Mouse (Mus musculus): Measurements from ENCODE around the gene Adam12. TPM values are rescaled to one million over a fixed set of nuclear protein-coding genes. Genes with fewer than 3 reads are reported as not detected.

Gene Adam12
- polyA plus RNA-seq, 1 experiment from 2014 or later: 1.0 TPM

DNA sequence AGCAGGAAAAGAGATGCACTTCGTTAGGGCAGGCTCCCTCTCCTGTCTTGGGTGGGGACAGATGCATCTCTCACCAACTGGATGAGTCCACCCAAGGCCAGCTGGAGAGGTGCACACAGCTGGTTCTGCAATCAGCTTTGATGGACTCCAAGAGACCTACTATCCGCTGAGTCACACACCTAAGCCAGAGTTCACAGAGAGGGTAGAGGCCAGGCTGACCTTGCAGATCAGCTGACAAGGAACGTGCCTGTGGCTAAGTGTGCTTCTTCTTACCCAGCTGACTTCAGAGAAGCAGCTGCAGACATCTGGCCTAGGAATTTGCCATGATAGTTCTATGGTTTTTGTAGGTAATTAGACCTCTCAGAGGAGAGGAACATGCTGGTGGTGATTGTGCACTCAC lies 368.8 kb downstream of the Adam12 start:
- Histone ChIP-seq H3K9me3 (ENCODE audit: control insufficient read depth) (no peaks in the 10 kb centered on the region), H3K4me1 (replicated peaks; ENCODE audit: control insufficient read depth, insufficient read depth, low read length) (no peaks in the 10 kb centered on the region), H3K4me3 (ENCODE audit: low read depth, low read length) (no peak overlapping the region), H3K27ac (ENCODE audit: low read depth, low read length) (no peak overlapping the region), H3K27me3 (replicated peaks; ENCODE audit: control insufficient read depth, insufficient read depth, low read length) (no peaks in the 10 kb centered on the region), H3K36me3 (ENCODE audit: control insufficient read depth, insufficient read depth) (no peaks in the 10 kb centered on the region), H3K4me2 (replicated peaks; ENCODE audit: low read depth) (no peak overlapping the region), H3K9ac (ENCODE audit: low read depth, low read length) (no peak overlapping the region)
- WGBS: 58% methylated on average over 3 of the region's 3 CpGs
- no peak for ATAC-seq
- TF ChIP-seq CTCF (IDR thresholded peaks at IDR 0.05; ENCODE audit: low read depth): no peak

DNA sequence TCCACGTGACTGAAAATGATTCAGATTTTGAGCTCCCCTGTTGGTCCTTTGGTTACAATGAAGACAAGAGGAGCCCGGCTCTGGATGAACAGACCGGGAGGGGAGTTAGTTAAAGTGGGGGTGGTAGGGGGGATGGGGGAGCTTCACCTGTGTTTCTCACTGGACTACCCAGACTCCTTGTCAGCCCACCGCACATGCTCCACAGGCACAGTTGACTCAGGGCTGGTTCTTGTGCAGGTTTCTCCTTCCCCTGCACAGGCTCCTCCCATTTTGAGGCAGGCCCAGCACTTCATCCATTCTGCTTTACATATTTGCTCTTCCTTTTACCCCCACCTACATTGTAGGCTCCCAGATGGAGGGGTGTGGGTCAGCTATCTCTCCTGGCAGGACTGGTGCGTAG lies 369.2 kb downstream of the Adam12 start:
- Histone ChIP-seq H3K27ac (ENCODE audit: low read depth, low read length) (no peak overlapping the region), H3K36me3 (ENCODE audit: control insufficient read depth, insufficient read depth) (no peaks in the 10 kb centered on the region), H3K4me2 (replicated peaks; ENCODE audit: low read depth) (no peak overlapping the region), H3K9me3 (ENCODE audit: control insufficient read depth) (no peaks in the 10 kb centered on the region), H3K27me3 (replicated peaks; ENCODE audit: control insufficient read depth, insufficient read depth, low read length) (no peaks in the 10 kb centered on the region), H3K4me3 (ENCODE audit: low read depth, low read length) (no peak overlapping the region), H3K9ac (ENCODE audit: low read depth, low read length) (no peak overlapping the region), H3K4me1 (replicated peaks; ENCODE audit: control insufficient read depth, insufficient read depth, low read length) (no peaks in the 10 kb centered on the region)
- TF ChIP-seq CTCF (IDR thresholded peaks at IDR 0.05; ENCODE audit: low read depth): no peak
- WGBS: 81% methylated on average over 5 of the region's 5 CpGs
- ATAC-seq: no peak

DNA sequence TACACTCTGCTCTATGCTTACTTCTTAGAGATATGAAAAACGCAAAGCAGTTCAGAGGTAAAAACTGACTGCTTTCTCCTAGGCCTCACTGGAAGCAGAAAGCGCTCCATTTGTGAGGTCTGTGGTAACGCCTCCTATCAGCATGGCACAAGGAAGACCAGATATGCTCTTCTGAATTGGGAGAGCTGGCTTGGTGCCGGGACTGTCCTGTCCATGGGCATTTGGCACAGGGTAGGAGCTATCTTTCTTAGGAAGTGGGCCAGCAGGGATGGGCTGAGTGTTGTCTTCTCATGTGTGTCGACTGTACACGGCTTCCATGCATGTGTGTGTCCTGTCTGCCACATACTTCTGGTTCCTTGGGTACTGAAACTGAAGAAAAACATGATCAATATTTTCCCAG lies 369.7 kb downstream of the Adam12 start:
- H3K36me3 ChIP-seq (ENCODE audit: control insufficient read depth, insufficient read depth): no peaks in the 10 kb centered on the region
- H3K4me3 ChIP-seq (ENCODE audit: low read depth, low read length): no peak overlapping the region
- H3K27me3 ChIP-seq (replicated peaks; ENCODE audit: control insufficient read depth, insufficient read depth, low read length): no peaks in the 10 kb centered on the region
- H3K4me2 ChIP-seq (replicated peaks; ENCODE audit: low read depth): no peak overlapping the region
- no peak for TF ChIP-seq CTCF (IDR thresholded peaks at IDR 0.05; ENCODE audit: low read depth)
- 93% methylated on average over 6 of the region's 6 CpGs for WGBS
- H3K4me1 ChIP-seq (replicated peaks; ENCODE audit: control insufficient read depth, insufficient read depth, low read length): no peaks in the 10 kb centered on the region
- H3K27ac ChIP-seq (ENCODE audit: low read depth, low read length): no peak overlapping the region
- no peak for ATAC-seq
- no peak overlapping the region for H3K9ac ChIP-seq (ENCODE audit: low read depth, low read length)
- H3K9me3 ChIP-seq (ENCODE audit: control insufficient read depth): no peaks in the 10 kb centered on the region

DNA sequence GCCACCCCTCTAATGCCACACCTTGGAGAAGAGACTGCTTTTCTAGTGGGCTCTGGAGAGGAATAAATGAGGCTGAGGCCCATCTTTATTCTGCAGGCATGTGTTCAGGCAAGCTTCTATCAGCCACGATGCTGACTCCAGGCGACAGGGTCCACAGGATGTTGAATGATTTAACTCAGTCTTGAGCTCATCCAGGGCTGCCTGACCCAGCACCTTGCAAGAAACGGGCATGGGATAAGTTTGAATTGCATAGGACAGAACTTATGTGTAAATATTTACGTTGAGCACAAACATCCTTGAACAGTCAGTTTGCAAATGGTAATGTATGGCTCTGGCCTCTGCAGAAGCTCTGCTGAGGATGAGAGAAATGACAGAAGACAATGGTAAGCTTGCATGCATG lies 372.4 kb downstream of the Adam12 start:
- Histone ChIP-seq H3K36me3 (ENCODE audit: control insufficient read depth, insufficient read depth) (no peaks in the 10 kb centered on the region), H3K27ac (ENCODE audit: low read depth, low read length) (no peak overlapping the region), H3K4me3 (ENCODE audit: low read depth, low read length) (no peak overlapping the region), H3K4me2 (replicated peaks; ENCODE audit: low read depth) (no peak overlapping the region), H3K4me1 (replicated peaks; ENCODE audit: control insufficient read depth, insufficient read depth, low read length) (no peaks in the 10 kb centered on the region), H3K9me3 (ENCODE audit: control insufficient read depth) (no peaks in the 10 kb centered on the region), H3K27me3 (replicated peaks; ENCODE audit: control insufficient read depth, insufficient read depth, low read length) (no peaks in the 10 kb centered on the region), H3K9ac (ENCODE audit: low read depth, low read length) (no peak overlapping the region)
- TF ChIP-seq CTCF (IDR thresholded peaks at IDR 0.05; ENCODE audit: low read depth): no peak
- 46% methylated on average over 4 of the region's 4 CpGs for WGBS
- no peak for ATAC-seq

DNA sequence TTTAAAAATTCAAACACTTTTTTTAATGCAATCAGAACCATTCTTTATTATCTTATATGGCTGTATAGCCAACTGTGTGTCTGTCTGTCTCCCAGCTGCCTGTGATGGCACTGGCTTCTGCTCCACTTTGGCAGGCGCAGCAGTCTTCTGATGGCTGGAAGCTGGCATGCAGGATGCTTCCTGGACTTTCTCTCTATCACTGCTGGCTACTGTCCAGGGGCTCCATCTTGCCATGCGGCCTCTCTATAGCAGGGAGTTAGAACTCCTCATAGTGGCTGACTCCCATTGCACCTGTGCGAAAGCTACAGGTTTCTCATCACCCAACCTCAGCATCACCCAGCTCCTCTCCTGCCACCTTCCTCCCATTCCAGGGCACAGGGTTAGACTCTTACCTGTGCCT lies 373.4 kb downstream of the Adam12 start:
- TF ChIP-seq CTCF (IDR thresholded peaks at IDR 0.05; ENCODE audit: low read depth): no peak
- no peaks in the 10 kb centered on the region for H3K9me3 ChIP-seq (ENCODE audit: control insufficient read depth)
- no peak overlapping the region for H3K4me2 ChIP-seq (replicated peaks; ENCODE audit: low read depth)
- 89% methylated on average over 3 of the region's 3 CpGs for WGBS
- H3K27ac ChIP-seq (ENCODE audit: low read depth, low read length): no peak overlapping the region
- no peak overlapping the region for H3K9ac ChIP-seq (ENCODE audit: low read depth, low read length)
- H3K36me3 ChIP-seq (ENCODE audit: control insufficient read depth, insufficient read depth): no peaks in the 10 kb centered on the region
- no peaks in the 10 kb centered on the region for H3K27me3 ChIP-seq (replicated peaks; ENCODE audit: control insufficient read depth, insufficient read depth, low read length)
- no peaks in the 10 kb centered on the region for H3K4me1 ChIP-seq (replicated peaks; ENCODE audit: control insufficient read depth, insufficient read depth, low read length)
- ATAC-seq: no peak
- H3K4me3 ChIP-seq (ENCODE audit: low read depth, low read length): no peak overlapping the region

DNA sequence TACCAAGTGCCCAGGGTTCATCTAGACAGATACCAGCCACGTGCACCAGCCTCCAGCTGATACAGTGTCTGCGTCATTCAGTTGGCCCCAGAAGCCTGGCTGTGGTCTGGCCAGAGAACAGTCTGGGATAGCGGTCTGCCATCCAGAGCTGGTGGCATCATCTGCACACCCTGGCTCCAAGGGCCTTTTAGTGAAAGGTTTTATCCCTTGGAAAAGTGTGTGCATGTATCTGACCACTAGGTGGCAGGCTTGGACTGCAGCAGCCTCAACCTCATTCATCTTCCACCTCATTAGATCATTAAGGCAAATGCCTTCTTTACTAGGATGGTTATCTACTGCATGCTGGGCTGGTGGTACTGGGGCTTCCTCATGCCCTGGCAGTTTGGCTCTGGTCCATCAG lies 375.7 kb downstream of the Adam12 start:
- Histone ChIP-seq H3K4me2 (replicated peaks; ENCODE audit: low read depth) (no peak overlapping the region), H3K4me3 (ENCODE audit: low read depth, low read length) (no peak overlapping the region), H3K9ac (ENCODE audit: low read depth, low read length) (no peak overlapping the region), H3K36me3 (ENCODE audit: control insufficient read depth, insufficient read depth) (no peaks in the 10 kb centered on the region), H3K9me3 (ENCODE audit: control insufficient read depth) (no peaks in the 10 kb centered on the region), H3K27ac (ENCODE audit: low read depth, low read length) (no peak overlapping the region), H3K4me1 (replicated peaks; ENCODE audit: control insufficient read depth, insufficient read depth, low read length) (no peaks in the 10 kb centered on the region), H3K27me3 (replicated peaks; ENCODE audit: control insufficient read depth, insufficient read depth, low read length) (no peaks in the 10 kb centered on the region)
- ATAC-seq: no peak
- peak; percentile 100 for TF ChIP-seq CTCF (IDR thresholded peaks at IDR 0.05; ENCODE audit: low read depth)
- 19% methylated on average over 3 of the region's 3 CpGs for WGBS

DNA sequence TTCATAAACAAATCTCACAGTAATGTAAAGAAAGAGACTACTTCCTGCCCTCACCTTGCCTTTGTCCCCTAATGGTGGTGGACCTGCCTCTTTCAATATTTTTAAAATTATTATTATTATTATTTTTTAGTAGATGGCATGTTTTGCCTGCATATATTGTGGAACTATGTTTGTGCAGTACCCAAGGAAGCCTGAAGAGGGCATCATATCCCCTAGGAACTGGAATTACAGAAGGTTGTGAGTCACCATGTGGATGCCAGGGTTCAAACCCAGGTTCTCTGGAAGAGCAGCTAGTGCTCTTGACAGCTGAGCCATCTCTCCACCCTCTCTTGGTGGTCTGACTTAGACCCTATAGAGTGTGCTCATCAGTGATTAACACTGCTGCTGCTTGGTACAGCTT lies 381.2 kb downstream of the Adam12 start:
- Histone ChIP-seq H3K4me3 (ENCODE audit: low read depth, low read length) (no peak overlapping the region), H3K4me2 (replicated peaks; ENCODE audit: low read depth) (no peak overlapping the region), H3K27ac (ENCODE audit: low read depth, low read length) (no peak overlapping the region), H3K9ac (ENCODE audit: low read depth, low read length) (no peak overlapping the region), H3K27me3 (replicated peaks; ENCODE audit: control insufficient read depth, insufficient read depth, low read length) (no peaks in the 10 kb centered on the region), H3K36me3 (ENCODE audit: control insufficient read depth, insufficient read depth) (no peaks in the 10 kb centered on the region), H3K9me3 (ENCODE audit: control insufficient read depth) (no peaks in the 10 kb centered on the region), H3K4me1 (replicated peaks; ENCODE audit: control insufficient read depth, insufficient read depth, low read length) (no peaks in the 10 kb centered on the region)
- peak; percentile 52 for TF ChIP-seq CTCF (IDR thresholded peaks at IDR 0.05; ENCODE audit: low read depth)
- no peak for ATAC-seq
